Mouse (Mus musculus) intestine, embryonic 16.5 days (tissue): Measurements from ENCODE around the gene Crlf2. TPM values are rescaled to one million over a fixed set of nuclear protein-coding genes. Genes with fewer than 3 reads are reported as not detected.

Source experiments
- ATAC-seq: fragments of 200-750 bp; cut with Nextera tagmentation; 2 replicates; pipeline ENCODE4 v1.8.0; 2017; ENCODE audit warnings: moderate TSS enrichment, moderate library complexity
- H3K27ac ChIP-seq: fragments of 300-500 bp; sonication (generic); 2 replicates; pipeline ENCODE4 v1.5.1; 2014; ENCODE audit warnings: mild to moderate bottlenecking, low read length
- H3K27me3 ChIP-seq: fragments of 300-500 bp; sonication (generic); replicated peaks from 2 replicates; pipeline ENCODE4 v1.6.1; 2014; ENCODE audit warnings: low read length, control low read depth, mixed read lengths; ENCODE audit not compliant: control insufficient read depth, insufficient read depth
- H3K36me3 ChIP-seq: fragments of 300-500 bp; sonication (generic); 2 replicates; pipeline ENCODE4 v1.6.1; 2014; ENCODE audit warnings: low read length, control low read depth; ENCODE audit not compliant: control insufficient read depth, insufficient read depth
- H3K4me1 ChIP-seq: fragments of 300-500 bp; sonication (generic); 2 replicates; pipeline ENCODE4 v1.6.1; 2014; ENCODE audit warnings: low read length, control low read depth, mixed read lengths; ENCODE audit not compliant: control insufficient read depth, insufficient read depth
- H3K4me2 ChIP-seq: fragments of 300-500 bp; sonication (generic); 2 replicates; pipeline ENCODE4 v1.6.1; 2014; ENCODE audit warnings: low read depth, low read length, control low read depth
- H3K4me3 ChIP-seq: fragments of 300-500 bp; sonication (generic); 2 replicates; pipeline ENCODE4 v1.5.1; 2014; ENCODE audit warnings: mild to moderate bottlenecking, low read length
- H3K9ac ChIP-seq: fragments of 300-500 bp; sonication (generic); 2 replicates; pipeline ENCODE4 v1.6.1; 2014; ENCODE audit warnings: low read depth, low read length
- H3K9me3 ChIP-seq: fragments of 300-500 bp; sonication (generic); 2 replicates; pipeline ENCODE4 v1.6.1; 2016; ENCODE audit warnings: low read length, control low read depth; ENCODE audit not compliant: control insufficient read depth
- WGBS: fragments of 180-500 bp; shearing (Covaris S2); extraction: QIAGEN DNeasy Blood & Tissue Kit; methylation state at CpG from one replicate; pipeline ENCODE4 v1.1.7; 2014; 5-methylcytosine and 5-hydroxymethylcytosine counted together
- polyA plus RNA-seq: library from polyadenylated mRNA; unstranded; fragments of >200 nt; fragmentation: Nextera tagmentation; extraction: Ambion mirVana; gene quantifications from 2 replicates; pipeline ENCODE4 v1.2.1, GENCODE M21; 2015

Gene Crlf2
- polyA plus RNA-seq, 1 experiment from 2014 or later: 10.4 TPM

GRCm38 (mm10) chr5:109550225-109550935, 8.4 kb downstream of the Crlf2 start:
- no peak overlapping the region for H3K4me3 ChIP-seq
- H3K27ac ChIP-seq: no peak overlapping the region
- no peak overlapping the region for H3K4me2 ChIP-seq
- peaks cover 30% of the 10 kb centered on the region for H3K9me3 ChIP-seq
- peaks cover 12% of the 10 kb centered on the region for H3K36me3 ChIP-seq
- ATAC-seq: no peak
- WGBS: 89% methylated on average over 35 of the region's 36 CpGs
- no peaks in the 10 kb centered on the region for H3K4me1 ChIP-seq
- no peak overlapping the region for H3K9ac ChIP-seq
- H3K27me3 ChIP-seq: no peaks in the 10 kb centered on the region

- 69% methylated on average over 9 of the region's 9 CpGs for WGBS
- Histone ChIP-seq H3K9me3 (peaks cover 17% of the 10 kb centered on the region), H3K4me3 (no peak overlapping the region), H3K9ac (no peak overlapping the region), H3K27me3 (no peaks in the 10 kb centered on the region), H3K27ac (no peak overlapping the region), H3K36me3 (no peaks in the 10 kb centered on the region), H3K4me1 (no peaks in the 10 kb centered on the region), H3K4me2 (no peak overlapping the region)
- no peak for ATAC-seq
Measured at GRCm38 (mm10) chr5:109548712-109549111, 10.1 kb downstream of the Crlf2 start.

- H3K27ac ChIP-seq: no peak overlapping the region
- H3K9me3 ChIP-seq: peaks cover 6% of the 10 kb centered on the region; the same call in 1 of the 2 replicates
- H3K4me1 ChIP-seq: no peaks in the 10 kb centered on the region
- no peak overlapping the region for H3K4me3 ChIP-seq
- H3K4me2 ChIP-seq: no peak overlapping the region
- H3K27me3 ChIP-seq: no peaks in the 10 kb centered on the region
- no peak overlapping the region for H3K9ac ChIP-seq
- H3K36me3 ChIP-seq: no peaks in the 10 kb centered on the region
- 72% methylated on average over 2 of the region's 2 CpGs for WGBS
- ATAC-seq: no peak
Measured at GRCm38 (mm10) chr5:109547112-109547511, 11.7 kb downstream of the Crlf2 start.

- Histone ChIP-seq H3K27me3 (no peaks in the 10 kb centered on the region), H3K36me3 (no peaks in the 10 kb centered on the region), H3K9me3 (no peaks in the 10 kb centered on the region), H3K9ac (no peak overlapping the region), H3K4me2 (no peak overlapping the region), H3K27ac (no peak overlapping the region), H3K4me1 (no peaks in the 10 kb centered on the region), H3K4me3 (no peak overlapping the region)
- ATAC-seq: no peak
Measured at GRCm38 (mm10) chr5:109509679-109510078, 49.1 kb downstream of the Crlf2 start.

- H3K4me2 ChIP-seq: no peak overlapping the region
- no peak overlapping the region for H3K27ac ChIP-seq
- 12% methylated on average over 1 of the region's 1 CpGs for whole genome bisulfite sequencing
- no peak for ATAC-seq
- no peaks in the 10 kb centered on the region for H3K27me3 ChIP-seq
- H3K4me1 ChIP-seq: no peaks in the 10 kb centered on the region
- H3K9ac ChIP-seq: no peak overlapping the region
- no peaks in the 10 kb centered on the region for H3K36me3 ChIP-seq
- H3K9me3 ChIP-seq: no peaks in the 10 kb centered on the region
- no peak overlapping the region for H3K4me3 ChIP-seq
Measured at GRCm38 (mm10) chr5:109506729-109507128, 52.1 kb downstream of the Crlf2 start.

Other genes starting within 250 kb of the Crlf2 start
- not detected in 2 replicates for gene Vmn2r16, start 228.8 kb downstream of the Crlf2 start, polyA plus RNA-seq
- gene Vmn2r17, start 139.3 kb downstream of the Crlf2 start, polyA plus RNA-seq: not detected in 2 replicates
- 2.6 and 3.0 TPM in 2 replicates for gene 5430403G16Rik, start 132.0 kb upstream of the Crlf2 start, polyA plus RNA-seq
- gene 4930522L14Rik, start 192.9 kb upstream of the Crlf2 start, polyA plus RNA-seq: 11.5 and 12.3 TPM in 2 replicates